Mouse (Mus musculus): ENCODE measurements at regions not wholly inside any gene's neighbourhood (a gene's known extent, or its start where the extent isn't known, plus 50 kb on each side); places are given as distances from the start of the nearest gene placed in this dataset.
A peak's percentile ranks its signal among the peaks of the same experiment; 100 is the strongest.

- no peak for DNase-seq
Observed at GRCm38 (mm10) chr11:112519076-112519475, 262.9 kb upstream of the Sox9 start.

- no peak for DNase-seq
Observed at GRCm38 (mm10) chr11:112524983-112525382, 257.0 kb upstream of the Sox9 start.

- DNase-seq: no peak
Observed at GRCm38 (mm10) chr11:112542573-112542972, 239.5 kb upstream of the Sox9 start.

GRCm38 (mm10) chr11:112543473-112543872, 238.6 kb upstream of the Sox9 start:
- DNase-seq: no peak

- DNase-seq: no peak
Observed at GRCm38 (mm10) chr11:112545231-112546010, 236.6 kb upstream of the Sox9 start.

- no peak for DNase-seq
Observed at GRCm38 (mm10) chr11:112546162-112546561, 235.9 kb upstream of the Sox9 start.

GRCm38 (mm10) chr11:112552838-112553237, 229.2 kb upstream of the Sox9 start:
- DNase-seq: no peak

- DNase-seq: no peak
Observed at GRCm38 (mm10) chr11:112563027-112563426, 219.0 kb upstream of the Sox9 start.

- no peak for DNase-seq
Observed at GRCm38 (mm10) chr11:112564706-112565215, 217.3 kb upstream of the Sox9 start.

- no peak for DNase-seq
Observed at GRCm38 (mm10) chr11:112566071-112566470, 216.0 kb upstream of the Sox9 start.

GRCm38 (mm10) chr11:112587386-112587785, 194.6 kb upstream of the Sox9 start:
- DNase-seq: no peak

- DNase-seq: no peak
Observed at GRCm38 (mm10) chr11:112588088-112588487, 193.9 kb upstream of the Sox9 start.

- DNase-seq: peak in 1 of 2 experiments; percentile 5
Observed at GRCm38 (mm10) chr11:112590214-112590613, 191.8 kb upstream of the Sox9 start.

- no peak for DNase-seq
Observed at GRCm38 (mm10) chr11:112592411-112593020, 189.5 kb upstream of the Sox9 start.

GRCm38 (mm10) chr11:112593821-112594220, 188.2 kb upstream of the Sox9 start:
- DNase-seq: no peak

GRCm38 (mm10) chr11:112607359-112607758, 174.7 kb upstream of the Sox9 start:
- no peak for DNase-seq

GRCm38 (mm10) chr11:112609277-112609676, 172.7 kb upstream of the Sox9 start:
- DNase-seq: no peak

- DNase-seq: no peak
Observed at GRCm38 (mm10) chr11:112611073-112611472, 171.0 kb upstream of the Sox9 start.

- DNase-seq: no peak
Observed at GRCm38 (mm10) chr11:112615629-112616028, 166.4 kb upstream of the Sox9 start.

GRCm38 (mm10) chr11:112616942-112617341, 165.1 kb upstream of the Sox9 start:
- no peak for DNase-seq

- peak; percentile 21 to 52 for DNase-seq
Observed at GRCm38 (mm10) chr11:112620916-112621315, 161.1 kb upstream of the Sox9 start.

GRCm38 (mm10) chr11:112621385-112622120, 160.5 kb upstream of the Sox9 start:
- DNase-seq: no peak

- no peak for DNase-seq
Observed at GRCm38 (mm10) chr11:112649298-112649697, 132.7 kb upstream of the Sox9 start.
